Mouse (Mus musculus): ENCODE data around the gene Gdpd3. TPM values are rescaled to one million over a fixed set of nuclear protein-coding genes. Genes with fewer than 3 reads are reported as not detected.

The Gdpd3 gene
- polyA plus RNA-seq, 1 experiment = 40.1 TPM

- Histone ChIP-seq H3K4me1 (ENCODE audit: control insufficient read depth, insufficient read depth, low read length) (peaks cover 4% of the 10 kb centered on the region), H3K27ac (ENCODE audit: control insufficient read depth, insufficient read depth, low read depth, low read length, poor library complexity) (no peak overlapping the region), H3K4me3 (replicated peaks; ENCODE audit: control insufficient read depth, low read depth, low read length) (no peak overlapping the region)
- TF ChIP-seq POLR2A (IDR thresholded peaks at IDR 0.05; ENCODE audit: borderline replicate concordance, control insufficient read depth, low read depth, low read length) = no peak
- no peak for TF ChIP-seq CTCF (IDR thresholded peaks at IDR 0.05; ENCODE audit: control insufficient read depth, insufficient read depth, low read length)
- WGBS = 82% methylated on average over 4 of the region's 4 CpGs
Measured at GRCm38 (mm10) chr7:126793456-126794270, 27.5 kb downstream of the Gdpd3 start.

- H3K27ac ChIP-seq (ENCODE audit: control insufficient read depth, insufficient read depth, low read depth, low read length, poor library complexity) = no peak overlapping the region
- H3K4me3 ChIP-seq (replicated peaks; ENCODE audit: control insufficient read depth, low read depth, low read length) = no peak overlapping the region
- 34% methylated on average over 4 of the region's 4 CpGs for WGBS
- H3K4me1 ChIP-seq (ENCODE audit: control insufficient read depth, insufficient read depth, low read length) = peaks cover 4% of the 10 kb centered on the region
- no peak for TF ChIP-seq POLR2A (IDR thresholded peaks at IDR 0.05; ENCODE audit: borderline replicate concordance, control insufficient read depth, low read depth, low read length)
- TF ChIP-seq CTCF (IDR thresholded peaks at IDR 0.05; ENCODE audit: control insufficient read depth, insufficient read depth, low read length) = no peak
Measured at GRCm38 (mm10) chr7:126794271-126794605, 28.1 kb downstream of the Gdpd3 start.

- 87% methylated on average over 16 of the region's 16 CpGs for WGBS
- peaks cover 3% of the 10 kb centered on the region for H3K4me1 ChIP-seq (ENCODE audit: control insufficient read depth, insufficient read depth, low read length)
- 0 out of 2 replicates have a peak, but pooled peaks have one; percentile 1 for TF ChIP-seq CTCF (IDR thresholded peaks at IDR 0.05; ENCODE audit: control insufficient read depth, insufficient read depth, low read length)
- no peak for TF ChIP-seq POLR2A (IDR thresholded peaks at IDR 0.05; ENCODE audit: borderline replicate concordance, control insufficient read depth, low read depth, low read length)
- no peak overlapping the region for H3K27ac ChIP-seq (ENCODE audit: control insufficient read depth, insufficient read depth, low read depth, low read length, poor library complexity)
- H3K4me3 ChIP-seq (replicated peaks; ENCODE audit: control insufficient read depth, low read depth, low read length) = no peak overlapping the region
Measured at GRCm38 (mm10) chr7:126795387-126796317, 29.5 kb downstream of the Gdpd3 start.

- WGBS = 70% methylated on average over 8 of the region's 8 CpGs
- TF ChIP-seq POLR2A (IDR thresholded peaks at IDR 0.05; ENCODE audit: borderline replicate concordance, control insufficient read depth, low read depth, low read length) (no peak), CTCF (IDR thresholded peaks at IDR 0.05; ENCODE audit: control insufficient read depth, insufficient read depth, low read length) (peak; percentile 9; the same call in 1 of the 2 replicates)
- H3K4me3 ChIP-seq (replicated peaks; ENCODE audit: control insufficient read depth, low read depth, low read length) = no peak overlapping the region
- peaks cover 3% of the 10 kb centered on the region for H3K4me1 ChIP-seq (ENCODE audit: control insufficient read depth, insufficient read depth, low read length)
- no peak overlapping the region for H3K27ac ChIP-seq (ENCODE audit: control insufficient read depth, insufficient read depth, low read depth, low read length, poor library complexity)
Measured at GRCm38 (mm10) chr7:126796350-126796932, 30.3 kb downstream of the Gdpd3 start.

- peak within 1 kb of the TSS; percentile 86 for H3K4me3 ChIP-seq (replicated peaks; ENCODE audit: control insufficient read depth, low read depth, low read length)
- peaks cover 3% of the 10 kb centered on the region for H3K4me1 ChIP-seq (ENCODE audit: control insufficient read depth, insufficient read depth, low read length)
- 23% methylated on average over 21 of the region's 21 CpGs for WGBS
- TF ChIP-seq CTCF (IDR thresholded peaks at IDR 0.05; ENCODE audit: control insufficient read depth, insufficient read depth, low read length) (no peak), POLR2A (IDR thresholded peaks at IDR 0.05; ENCODE audit: borderline replicate concordance, control insufficient read depth, low read depth, low read length) (no peak)
- H3K27ac ChIP-seq (ENCODE audit: control insufficient read depth, insufficient read depth, low read depth, low read length, poor library complexity) = peak within 1 kb of the TSS; percentile 97
Measured at GRCm38 (mm10) chr7:126797411-126798126, 31.4 kb downstream of the Gdpd3 start, which contains the start of gene Fam57b. Gene Fam57b, plus strand, starts transcription at chr7:126797668.

GRCm38 (mm10) chr7:126798127-126799049 lies 32.3 kb downstream of the Gdpd3 start:
- H3K4me1 ChIP-seq (ENCODE audit: control insufficient read depth, insufficient read depth, low read length) = peaks cover 2% of the 10 kb centered on the region; the same call in 1 of the 2 replicates
- 1% methylated on average over 40 of the region's 40 CpGs for WGBS
- H3K4me3 ChIP-seq (replicated peaks; ENCODE audit: control insufficient read depth, low read depth, low read length) = peak overlapping the region; percentile 86
- peak overlapping the region; percentile 97 for H3K27ac ChIP-seq (ENCODE audit: control insufficient read depth, insufficient read depth, low read depth, low read length, poor library complexity)
- TF ChIP-seq CTCF (IDR thresholded peaks at IDR 0.05; ENCODE audit: control insufficient read depth, insufficient read depth, low read length) (no peak), POLR2A (IDR thresholded peaks at IDR 0.05; ENCODE audit: borderline replicate concordance, control insufficient read depth, low read depth, low read length) (no peak)
